Mouse (Mus musculus): Measurements from ENCODE around the gene Atg9b.

DNA sequence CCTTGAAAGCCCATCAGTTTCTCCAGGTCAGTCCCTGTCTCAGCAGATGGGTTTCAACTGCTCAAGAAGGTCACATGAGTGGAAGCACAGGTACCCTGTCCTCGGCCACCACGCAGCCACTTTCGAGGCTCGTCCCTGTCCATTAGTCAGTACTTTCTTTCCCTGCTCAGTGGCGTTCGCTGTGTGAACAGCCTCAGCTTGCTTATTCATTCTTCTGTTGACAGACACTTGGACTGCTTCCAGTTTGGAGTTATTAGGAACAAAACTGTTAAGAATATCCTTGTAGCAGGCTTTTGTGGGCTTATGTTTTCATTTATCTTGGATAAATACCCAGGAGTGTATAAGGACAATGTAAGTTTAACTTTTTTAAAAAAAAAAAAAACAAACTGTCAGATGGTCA lies 17.7 kb downstream of the Atg9b start:
- no peak for TF ChIP-seq POLR2A (IDR thresholded peaks at IDR 0.05; ENCODE audit: low read depth, low read length)
- no peak for TF ChIP-seq CTCF (IDR thresholded peaks at IDR 0.05; ENCODE audit: borderline replicate concordance, insufficient read depth, low read length)

Data from embryonic fibroblast, embryonic 13.5 days (primary cell).